Mouse (Mus musculus): ENCODE results near the gene Prrt4. TPM values are rescaled to one million over a fixed set of nuclear protein-coding genes. Genes with fewer than 3 reads are reported as not detected.
"Not testable (repeated sequence)": the region's sequence is repeated elsewhere in the genome, so short reads cannot be mapped to it uniquely, and the experiment has no call there.

Prrt4 gene
- polyA plus RNA-seq (2011; ENCODE audit: insufficient read depth, insufficient read length, low replicate concordance, missing spikeins): not detected in 2 replicates

- no peak within 1 kb of the TSS; the same call in 1 of the 2 replicates for H3K27ac ChIP-seq (ENCODE audit: control insufficient read depth, insufficient read depth, low read depth, low read length, poor library complexity)
- no peak within 1 kb of the TSS for H3K4me3 ChIP-seq (replicated peaks; ENCODE audit: control insufficient read depth, low read depth, low read length)
- no peaks in the 10 kb centered on the region for H3K4me1 ChIP-seq (ENCODE audit: control insufficient read depth, insufficient read depth, low read length)
- no peak for TF ChIP-seq POLR2A (IDR thresholded peaks at IDR 0.05; ENCODE audit: borderline replicate concordance, control insufficient read depth, low read depth, low read length)
- no peak for TF ChIP-seq CTCF (IDR thresholded peaks at IDR 0.05; ENCODE audit: control insufficient read depth, insufficient read depth, low read length)
- WGBS: 2% methylated on average over 79 of the region's 79 CpGs
Measured at GRCm38 (mm10) chr6:29178888-29179658, at the start of gene Prrt4. Prrt4 (minus strand) TSS chr6:29179584.

- not testable (repeated sequence) for H3K27ac ChIP-seq (ENCODE audit: control insufficient read depth, insufficient read depth, low read depth, low read length, poor library complexity)
Measured at GRCm38 (mm10) chr6:29217717-29218116, 38.3 kb upstream of the Prrt4 start.

GRCm38 (mm10) chr6:29215881-29216501 is 36.6 kb upstream of the Prrt4 start, which contains the start of gene Impdh1:
Impdh1 (minus strand) TSS chr6:29216364.
- WGBS: under 1% methylated on average over 56 of the region's 56 CpGs
- H3K4me3 ChIP-seq (replicated peaks; ENCODE audit: control insufficient read depth, low read depth, low read length): peak within 1 kb of the TSS; percentile 72
- peak within 1 kb of the TSS; percentile 72 for H3K27ac ChIP-seq (ENCODE audit: control insufficient read depth, insufficient read depth, low read depth, low read length, poor library complexity)
- TF ChIP-seq CTCF (IDR thresholded peaks at IDR 0.05; ENCODE audit: control insufficient read depth, insufficient read depth, low read length): no peak
- peak; percentile 44; the same call in 1 of the 2 replicates for TF ChIP-seq POLR2A (IDR thresholded peaks at IDR 0.05; ENCODE audit: borderline replicate concordance, control insufficient read depth, low read depth, low read length)
- no peaks in the 10 kb centered on the region; the same call in none of the 2 replicates for H3K4me1 ChIP-seq (ENCODE audit: control insufficient read depth, insufficient read depth, low read length)

More at GRCm38 (mm10) chr6:29217717-29218116, 38.3 kb upstream of the Prrt4 start:
- 48% methylated on average over 3 of the region's 3 CpGs for WGBS
- not testable (repeated sequence) for H3K4me1 ChIP-seq (ENCODE audit: control insufficient read depth, insufficient read depth, low read length); H3K4me3 ChIP-seq (replicated peaks; ENCODE audit: control insufficient read depth, low read depth, low read length)

- TF ChIP-seq POLR2A (IDR thresholded peaks at IDR 0.05; ENCODE audit: borderline replicate concordance, control insufficient read depth, low read depth, low read length) (no peak), CTCF (IDR thresholded peaks at IDR 0.05; ENCODE audit: control insufficient read depth, insufficient read depth, low read length) (no peak)
- WGBS: under 1% methylated on average over 9 of the region's 9 CpGs
- Histone ChIP-seq H3K27ac (ENCODE audit: control insufficient read depth, insufficient read depth, low read depth, low read length, poor library complexity) (peak overlapping the region; percentile 72), H3K4me1 (ENCODE audit: control insufficient read depth, insufficient read depth, low read length) (no peaks in the 10 kb centered on the region; the same call in none of the 2 replicates), H3K4me3 (replicated peaks; ENCODE audit: control insufficient read depth, low read depth, low read length) (peak overlapping the region; percentile 72)
Measured at GRCm38 (mm10) chr6:29215181-29215580, 35.8 kb upstream of the Prrt4 start.

GRCm38 (mm10) chr6:29214776-29215175 is 35.4 kb upstream of the Prrt4 start:
- Histone ChIP-seq H3K4me1 (ENCODE audit: control insufficient read depth, insufficient read depth, low read length) (no peaks in the 10 kb centered on the region; the same call in none of the 2 replicates), H3K4me3 (replicated peaks; ENCODE audit: control insufficient read depth, low read depth, low read length) (no peak overlapping the region)

GRCm38 (mm10) chr6:29214245-29214644 is 34.9 kb upstream of the Prrt4 start:
- H3K4me3 ChIP-seq (replicated peaks; ENCODE audit: control insufficient read depth, low read depth, low read length): no peak overlapping the region
- WGBS: 0% methylated on average over 1 of the region's 1 CpGs
- no peak for TF ChIP-seq CTCF (IDR thresholded peaks at IDR 0.05; ENCODE audit: control insufficient read depth, insufficient read depth, low read length)
- no peak for TF ChIP-seq POLR2A (IDR thresholded peaks at IDR 0.05; ENCODE audit: borderline replicate concordance, control insufficient read depth, low read depth, low read length)
- H3K4me1 ChIP-seq (ENCODE audit: control insufficient read depth, insufficient read depth, low read length): no peaks in the 10 kb centered on the region; the same call in none of the 2 replicates
- no peak overlapping the region for H3K27ac ChIP-seq (ENCODE audit: control insufficient read depth, insufficient read depth, low read depth, low read length, poor library complexity)

More at GRCm38 (mm10) chr6:29214776-29215175, 35.4 kb upstream of the Prrt4 start:
- 0% methylated on average over 5 of the region's 5 CpGs for WGBS
- TF ChIP-seq POLR2A (IDR thresholded peaks at IDR 0.05; ENCODE audit: borderline replicate concordance, control insufficient read depth, low read depth, low read length) (no peak), CTCF (IDR thresholded peaks at IDR 0.05; ENCODE audit: control insufficient read depth, insufficient read depth, low read length) (no peak)
- H3K27ac ChIP-seq (ENCODE audit: control insufficient read depth, insufficient read depth, low read depth, low read length, poor library complexity): peak overlapping the region; percentile 72; the same call in 1 of the 2 replicates

DNA sequence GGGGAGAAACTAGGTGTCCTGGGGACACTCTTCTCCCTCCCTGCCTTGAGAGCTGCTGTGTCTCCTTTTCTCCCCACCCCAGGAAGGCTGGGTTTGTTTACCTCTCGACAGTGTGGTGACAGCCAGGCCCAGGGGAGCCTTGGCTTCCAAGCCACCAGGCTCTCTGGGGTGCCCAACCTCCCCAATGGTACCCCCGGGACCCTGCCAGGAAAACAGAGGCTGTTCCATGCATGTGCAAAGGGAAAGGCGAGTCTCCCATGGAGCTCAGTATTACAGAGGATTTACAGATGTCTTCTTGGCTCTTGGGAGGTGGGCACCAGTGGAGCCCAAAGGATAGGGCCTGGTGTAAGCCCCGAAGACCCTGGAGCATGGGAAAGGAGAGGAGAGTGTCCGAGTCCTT is 34.1 kb upstream of the Prrt4 start:
- no peak overlapping the region for H3K27ac ChIP-seq (ENCODE audit: control insufficient read depth, insufficient read depth, low read depth, low read length, poor library complexity)
- TF ChIP-seq POLR2A (IDR thresholded peaks at IDR 0.05; ENCODE audit: borderline replicate concordance, control insufficient read depth, low read depth, low read length) (no peak), CTCF (IDR thresholded peaks at IDR 0.05; ENCODE audit: control insufficient read depth, insufficient read depth, low read length) (no peak)
- H3K4me3 ChIP-seq (replicated peaks; ENCODE audit: control insufficient read depth, low read depth, low read length): no peak overlapping the region
- 61% methylated on average over 5 of the region's 5 CpGs for WGBS
- H3K4me1 ChIP-seq (ENCODE audit: control insufficient read depth, insufficient read depth, low read length): no peaks in the 10 kb centered on the region; the same call in none of the 2 replicates

DNA sequence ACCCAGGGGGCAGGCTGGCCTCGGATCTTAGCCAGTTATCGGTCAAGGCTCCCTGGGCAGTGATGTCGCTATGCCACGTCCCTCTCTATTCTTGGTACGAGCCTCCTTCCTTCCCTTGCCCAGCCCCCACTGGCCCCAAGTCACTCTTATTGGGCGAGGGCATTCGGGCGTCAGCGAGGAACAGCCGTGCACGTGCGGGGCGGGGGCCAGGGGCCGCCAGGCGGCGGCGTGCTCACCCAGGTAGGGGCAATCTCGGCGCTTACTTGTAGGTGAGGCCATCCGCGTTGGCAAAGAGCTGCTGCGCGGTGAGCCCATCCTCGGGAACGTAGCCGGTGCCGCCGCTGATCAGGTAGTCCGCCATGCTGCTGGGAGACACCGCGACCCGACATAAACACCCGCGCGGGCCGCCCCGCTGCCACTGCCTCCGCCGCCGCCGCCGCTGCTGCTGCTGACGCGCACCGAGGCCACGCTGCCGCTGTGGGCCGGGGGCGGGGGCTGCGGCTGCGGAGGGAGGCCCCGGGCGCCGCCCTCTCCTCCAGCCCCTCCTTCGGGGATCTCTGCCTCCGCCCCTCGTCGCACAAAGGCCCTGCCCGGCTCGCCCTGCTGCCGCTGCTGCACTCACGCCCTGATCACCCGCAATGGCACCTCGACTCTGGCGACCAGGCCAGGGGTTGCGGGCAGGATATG is 32.6 kb upstream of the Prrt4 start:
- Histone ChIP-seq H3K4me3 (replicated peaks; ENCODE audit: control insufficient read depth, low read depth, low read length) (peak overlapping the region; percentile 73), H3K4me1 (ENCODE audit: control insufficient read depth, insufficient read depth, low read length) (no peaks in the 10 kb centered on the region; the same call in 1 of the 2 replicates), H3K27ac (ENCODE audit: control insufficient read depth, insufficient read depth, low read depth, low read length, poor library complexity) (peak overlapping the region; percentile 45)
- TF ChIP-seq POLR2A (IDR thresholded peaks at IDR 0.05; ENCODE audit: borderline replicate concordance, control insufficient read depth, low read depth, low read length) (0 out of 2 replicates have a peak, but pooled peaks have one; percentile 39), CTCF (IDR thresholded peaks at IDR 0.05; ENCODE audit: control insufficient read depth, insufficient read depth, low read length) (no peak)
- under 1% methylated on average over 64 of the region's 66 CpGs for WGBS

Measured in bone marrow, adult 2 months (tissue).